Mouse (Mus musculus) kidney, embryonic 15.5 days (tissue): ENCODE data around the gene Rgs16. TPM values are rescaled to one million over a fixed set of nuclear protein-coding genes. Genes with fewer than 3 reads are reported as not detected.
"Not testable (repeated sequence)": the region's sequence is repeated elsewhere in the genome, so short reads cannot be mapped to it uniquely, and the experiment has no call there.

Experiments used
- ATAC-seq: fragments of 200-750 bp; cut with Nextera tagmentation; replicated peaks from 2 replicates; pipeline ENCODE4 v1.8.0; 2017; ENCODE audit warnings: moderate TSS enrichment; ENCODE audit not compliant: low FRiP score
- H3K27ac ChIP-seq: fragments of 300-500 bp; sonication (generic); 2 replicates; pipeline ENCODE4 v1.5.1; 2015; ENCODE audit warnings: mild to moderate bottlenecking, inconsistent platforms
- H3K27me3 ChIP-seq: fragments of 300-500 bp; sonication (generic); 2 replicates; pipeline ENCODE4 v1.6.1; 2015; ENCODE audit warnings: inconsistent platforms
- H3K36me3 ChIP-seq: fragments of 300-500 bp; sonication (generic); 2 replicates; pipeline ENCODE4 v1.6.1; 2015; ENCODE audit warnings: inconsistent platforms
- H3K4me1 ChIP-seq: fragments of 300-500 bp; sonication (generic); 2 replicates; pipeline ENCODE4 v1.6.1; 2015; ENCODE audit warnings: inconsistent platforms
- H3K4me2 ChIP-seq: fragments of 300-500 bp; sonication (generic); 2 replicates; pipeline ENCODE4 v1.6.1; 2015; ENCODE audit warnings: moderate library complexity, mild to moderate bottlenecking, inconsistent platforms
- H3K4me3 ChIP-seq: fragments of 300-500 bp; sonication (generic); replicated peaks from 2 replicates; pipeline ENCODE4 v1.5.1; 2015; ENCODE audit warnings: mild to moderate bottlenecking, inconsistent platforms
- H3K9ac ChIP-seq: fragments of 300-500 bp; sonication (generic); 2 replicates; pipeline ENCODE4 v1.6.1; 2015; ENCODE audit warnings: mild to moderate bottlenecking, inconsistent platforms
- H3K9me3 ChIP-seq: fragments of 300-500 bp; sonication (generic); replicated peaks from 2 replicates; pipeline ENCODE4 v1.6.1; 2016; ENCODE audit warnings: inconsistent platforms
- WGBS: fragments of 180-500 bp; shearing (Covaris S2); methylation state at CpG from one replicate; pipeline ENCODE4 v1.1.7; 2015; ENCODE audit warnings: mixed read lengths; 5-methylcytosine and 5-hydroxymethylcytosine counted together
- polyA plus RNA-seq: library from polyadenylated mRNA; unstranded; fragments of >200 nt; fragmentation: Nextera tagmentation; extraction: Ambion mirVana; gene quantifications from 2 replicates; pipeline ENCODE4 v1.2.1, GENCODE M21; 2015

Rgs16 gene
- polyA plus RNA-seq, 1 experiment from 2014 or later: 4.9 TPM

DNA sequence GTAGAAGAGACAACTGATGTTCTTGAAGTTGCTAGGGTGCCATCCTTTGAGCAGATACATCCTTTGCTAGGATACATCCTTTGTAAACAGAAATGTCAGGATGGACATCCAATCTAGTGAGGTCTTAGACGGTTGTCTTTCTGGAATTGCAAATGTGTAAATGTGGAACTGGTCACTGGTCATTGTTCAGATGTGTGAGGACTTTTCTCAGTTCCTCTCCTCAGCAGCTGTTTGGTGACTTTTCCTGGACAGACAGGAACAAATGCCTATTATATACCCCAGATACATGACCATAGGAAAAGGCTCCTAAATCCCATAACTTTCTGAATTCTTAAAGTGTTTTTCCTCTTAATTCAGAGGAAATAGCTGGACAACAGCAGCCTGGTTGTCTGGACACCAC is 27.1 kb downstream of the Rgs16 start:
- H3K4me1 ChIP-seq: no peaks in the 10 kb centered on the region

DNA sequence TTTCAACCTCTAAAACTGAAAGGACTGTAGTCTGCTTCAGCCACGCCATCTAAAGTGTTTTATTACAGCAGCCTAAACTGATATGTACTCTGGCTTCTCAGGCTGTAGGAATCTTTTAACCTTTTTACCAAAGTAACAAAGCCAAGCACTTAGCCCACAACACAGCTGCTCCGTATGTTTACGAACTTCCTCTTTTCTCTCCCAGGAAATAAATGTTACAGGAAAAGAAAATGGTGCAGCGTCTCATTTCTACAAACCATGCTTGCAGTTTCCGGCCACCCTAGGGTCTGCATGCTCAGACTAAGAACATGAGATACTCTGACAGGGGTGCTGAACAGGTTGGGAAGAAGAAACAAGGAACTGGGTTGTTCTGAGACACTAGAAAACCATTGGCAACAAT is 28.3 kb downstream of the Rgs16 start:
- Histone ChIP-seq H3K27ac (no peak overlapping the region), H3K4me3 (no peak overlapping the region), H3K27me3 (no peaks in the 10 kb centered on the region), H3K4me1 (no peaks in the 10 kb centered on the region), H3K9me3 (no peaks in the 10 kb centered on the region), H3K36me3 (no peaks in the 10 kb centered on the region), H3K4me2 (no peak overlapping the region), H3K9ac (no peak overlapping the region)
- no peak for ATAC-seq
- 75% methylated on average over 5 of the region's 5 CpGs for WGBS

More for the DNA sequence above, 27.1 kb downstream of the Rgs16 start:
- Histone ChIP-seq H3K9me3 (no peaks in the 10 kb centered on the region), H3K27me3 (no peaks in the 10 kb centered on the region), H3K36me3 (no peaks in the 10 kb centered on the region), H3K9ac (no peak overlapping the region), H3K4me2 (no peak overlapping the region), H3K4me3 (no peak overlapping the region), H3K27ac (no peak overlapping the region)
- WGBS: 94% methylated on average over 1 of the region's 1 CpGs
- no peak for ATAC-seq

DNA sequence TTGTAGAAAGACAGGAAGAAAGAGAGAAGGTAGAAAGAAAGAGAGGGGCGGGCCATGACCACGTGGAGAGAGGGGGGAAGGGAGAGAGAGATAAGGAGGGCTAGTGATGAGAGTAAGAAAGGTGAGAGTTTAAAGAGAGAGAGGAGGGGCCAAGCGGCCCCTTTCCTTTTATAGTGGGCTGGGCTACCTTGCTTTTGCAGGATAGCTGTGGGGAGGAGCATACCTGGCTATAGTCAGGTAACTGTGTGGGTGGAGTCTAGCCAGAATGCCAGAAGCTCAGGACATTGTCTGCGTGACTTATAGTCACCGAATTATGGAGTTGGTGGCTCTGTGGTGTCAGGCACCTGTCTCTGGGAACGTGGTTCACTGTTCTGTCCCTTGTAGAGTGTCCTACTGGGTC is 29.4 kb downstream of the Rgs16 start:
- H3K9ac ChIP-seq, H3K4me3 ChIP-seq, H3K36me3 ChIP-seq, H3K4me1 ChIP-seq, H3K4me2 ChIP-seq, H3K9me3 ChIP-seq, H3K27me3 ChIP-seq, ATAC-seq, H3K27ac ChIP-seq: not testable (repeated sequence)
- 75% methylated on average over 6 of the region's 6 CpGs for WGBS

DNA sequence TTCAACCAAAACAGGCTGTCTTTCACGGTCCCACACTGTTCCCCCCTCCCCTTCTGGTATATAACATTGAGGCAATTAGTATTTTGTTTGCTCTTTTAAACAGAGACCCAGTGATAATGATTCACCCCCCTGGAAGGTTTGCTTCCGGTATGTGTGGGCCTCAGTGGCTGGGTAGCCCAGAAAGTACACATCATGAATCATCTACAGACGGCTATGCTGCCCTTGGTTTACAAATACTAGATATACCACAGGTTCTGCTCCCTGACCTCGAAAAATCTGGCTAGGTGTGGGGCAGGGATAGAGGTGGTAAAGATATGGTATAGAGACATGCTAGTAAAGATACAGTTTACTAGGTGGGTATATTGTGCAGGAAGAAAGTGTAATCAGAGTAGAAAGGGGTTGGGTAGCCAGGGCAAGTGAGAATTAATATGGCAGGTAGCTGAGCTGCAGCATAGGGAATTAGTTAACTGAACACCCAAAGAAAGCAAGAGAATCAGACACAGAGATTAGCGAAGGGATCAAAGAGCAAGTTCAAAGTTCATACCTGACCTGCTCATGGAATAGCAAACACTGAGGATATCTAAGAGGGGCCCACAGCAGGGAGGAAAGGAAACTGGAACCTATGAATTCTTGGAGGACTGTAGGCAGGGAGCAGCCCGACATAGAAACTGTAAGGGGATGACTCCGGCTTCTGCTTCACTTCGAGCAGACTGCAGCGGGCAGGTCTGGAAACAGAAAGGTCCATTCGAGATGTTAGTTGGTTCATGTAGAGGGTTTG is 30.0 kb downstream of the Rgs16 start:
- no peak overlapping the region for H3K27ac ChIP-seq
- no peaks in the 10 kb centered on the region for H3K9me3 ChIP-seq
- 76% methylated on average over 10 of the region's 10 CpGs for WGBS
- no peaks in the 10 kb centered on the region for H3K27me3 ChIP-seq
- no peak overlapping the region for H3K4me2 ChIP-seq
- H3K4me3 ChIP-seq: no peak overlapping the region
- no peak for ATAC-seq
- H3K4me1 ChIP-seq: no peaks in the 10 kb centered on the region
- no peak overlapping the region for H3K9ac ChIP-seq
- H3K36me3 ChIP-seq: no peaks in the 10 kb centered on the region

DNA sequence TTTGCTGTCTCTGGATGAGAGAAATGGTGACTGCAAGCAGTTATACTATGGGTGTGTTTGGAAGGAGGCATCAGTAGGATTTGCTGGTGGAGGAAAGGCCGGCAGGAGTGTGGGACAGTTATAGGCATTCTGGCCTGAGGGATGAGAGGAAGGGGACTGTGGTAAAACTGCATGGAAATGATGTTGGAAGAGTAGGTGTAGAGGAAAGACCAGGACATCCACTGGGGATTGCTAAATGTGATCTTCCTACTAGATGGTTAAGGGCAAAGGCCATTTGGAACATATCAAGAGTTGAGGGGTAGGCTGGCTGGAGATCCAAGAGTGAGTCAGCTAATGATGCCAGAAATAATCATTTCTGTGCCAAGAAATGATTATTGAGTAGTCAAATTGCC is 30.6 kb downstream of the Rgs16 start:
- H3K36me3 ChIP-seq: no peaks in the 10 kb centered on the region
- ATAC-seq: no peak
- H3K27ac ChIP-seq: no peak overlapping the region

DNA sequence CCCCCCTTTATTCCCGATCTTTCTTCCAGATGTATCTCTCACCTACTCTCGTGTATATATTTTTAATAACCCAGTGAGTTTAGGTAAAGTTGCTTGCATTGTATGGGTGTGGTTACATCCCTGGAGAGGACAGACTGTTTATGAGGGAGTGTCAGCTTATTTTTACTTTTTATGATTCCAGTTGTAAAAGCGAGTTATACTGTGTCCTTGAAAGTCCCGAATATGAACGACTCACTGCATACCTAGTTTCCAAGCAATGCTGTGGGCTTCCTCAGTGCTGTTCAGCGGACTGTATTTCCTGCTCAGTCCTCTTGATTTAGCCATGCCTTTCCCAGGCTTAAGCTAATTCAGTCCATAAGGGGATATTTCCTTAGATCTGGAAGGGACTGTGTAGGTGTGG is 35.0 kb downstream of the Rgs16 start:
- no peak for ATAC-seq
- Histone ChIP-seq H3K36me3 (no peaks in the 10 kb centered on the region), H3K4me2 (no peak overlapping the region), H3K4me3 (no peak overlapping the region), H3K9ac (no peak overlapping the region), H3K4me1 (no peaks in the 10 kb centered on the region), H3K27ac (no peak overlapping the region), H3K27me3 (no peaks in the 10 kb centered on the region), H3K9me3 (no peaks in the 10 kb centered on the region)
- WGBS: 72% methylated on average over 6 of the region's 6 CpGs

More for the DNA sequence above, 30.6 kb downstream of the Rgs16 start:
- WGBS: 91% methylated on average over 1 of the region's 1 CpGs
- Histone ChIP-seq H3K4me1 (no peaks in the 10 kb centered on the region), H3K27me3 (no peaks in the 10 kb centered on the region), H3K4me3 (no peak overlapping the region), H3K4me2 (no peak overlapping the region), H3K9ac (no peak overlapping the region), H3K9me3 (no peaks in the 10 kb centered on the region)

DNA sequence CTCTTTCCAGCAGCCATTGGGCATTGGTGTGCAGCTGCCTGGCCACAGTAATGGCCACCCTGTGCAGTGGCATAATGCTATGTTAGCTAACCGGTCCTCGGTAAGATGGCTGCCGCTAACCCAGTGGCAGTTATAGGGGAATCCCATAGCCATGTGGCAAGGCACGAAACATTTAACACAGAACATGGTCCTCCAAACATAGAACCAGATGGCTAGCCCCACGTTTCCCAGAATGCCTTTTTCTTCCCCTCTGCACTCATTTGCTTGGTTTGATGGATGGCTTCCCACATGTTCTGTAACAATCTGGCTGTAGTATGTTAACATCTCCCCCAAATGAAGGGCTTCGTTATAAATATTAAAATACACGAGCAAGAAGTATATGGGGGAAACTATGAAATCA is 36.1 kb downstream of the Rgs16 start:
- Histone ChIP-seq H3K27me3 (no peaks in the 10 kb centered on the region), H3K9me3 (no peaks in the 10 kb centered on the region), H3K4me1 (no peaks in the 10 kb centered on the region), H3K9ac (no peak overlapping the region), H3K36me3 (no peaks in the 10 kb centered on the region), H3K4me2 (no peak overlapping the region), H3K27ac (no peak overlapping the region), H3K4me3 (no peak overlapping the region)
- ATAC-seq: no peak
- 89% methylated on average over 7 of the region's 7 CpGs for WGBS

DNA sequence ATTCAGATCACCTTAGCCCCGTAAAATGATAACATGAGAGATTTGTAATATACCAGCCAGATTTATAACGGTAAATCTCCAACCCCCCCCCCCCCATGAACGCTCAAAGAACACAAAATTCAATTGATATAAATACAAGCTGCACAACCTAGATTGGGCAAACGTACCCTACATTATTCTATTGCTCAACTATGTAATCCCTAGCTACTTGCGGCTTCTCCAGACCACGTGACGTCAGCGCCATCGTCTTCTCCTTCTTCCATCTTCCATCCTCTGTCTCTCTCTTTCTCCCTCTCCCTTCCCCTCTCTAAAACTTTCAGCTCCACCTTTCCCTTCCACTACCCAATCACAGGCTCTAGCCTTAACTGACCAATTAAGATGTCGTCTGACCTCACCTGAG is 38.1 kb downstream of the Rgs16 start:
- Histone ChIP-seq H3K9me3 (no peaks in the 10 kb centered on the region), H3K4me2 (no peak overlapping the region), H3K4me3 (no peak overlapping the region), H3K9ac (no peak overlapping the region), H3K4me1 (no peaks in the 10 kb centered on the region), H3K27ac (no peak overlapping the region), H3K36me3 (no peaks in the 10 kb centered on the region), H3K27me3 (no peaks in the 10 kb centered on the region)
- 88% methylated on average over 10 of the region's 10 CpGs for WGBS
- no peak for ATAC-seq

DNA sequence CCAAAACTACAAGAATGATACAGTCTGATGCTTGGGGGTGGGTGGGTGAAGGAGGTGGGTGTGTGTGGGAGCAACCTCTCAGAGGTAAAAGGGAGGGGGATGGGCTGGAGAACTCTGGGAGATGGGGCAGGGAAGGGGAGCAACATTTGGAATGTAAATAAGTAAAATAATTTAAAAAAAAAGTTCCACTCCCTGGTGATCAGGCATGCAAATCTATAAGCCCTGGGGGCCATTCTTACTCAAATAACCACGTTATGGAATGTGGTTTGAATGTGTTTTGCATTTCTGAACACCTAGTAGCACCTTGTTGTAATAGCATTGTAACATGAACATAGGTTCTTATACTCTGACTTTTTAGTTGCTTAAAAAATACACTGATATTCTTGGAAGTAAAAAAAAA is 43.2 kb downstream of the Rgs16 start:
- Histone ChIP-seq H3K36me3 (no peaks in the 10 kb centered on the region), H3K9me3 (0 out of 2 replicates have a peak, but pooled peaks cover 2% of the 10 kb centered on the region), H3K27ac (no peak overlapping the region), H3K9ac (no peak overlapping the region), H3K27me3 (no peaks in the 10 kb centered on the region), H3K4me3 (no peak overlapping the region), H3K4me1 (no peaks in the 10 kb centered on the region), H3K4me2 (no peak overlapping the region)
- ATAC-seq: no peak
- WGBS: 40% methylated on average over 1 of the region's 1 CpGs

DNA sequence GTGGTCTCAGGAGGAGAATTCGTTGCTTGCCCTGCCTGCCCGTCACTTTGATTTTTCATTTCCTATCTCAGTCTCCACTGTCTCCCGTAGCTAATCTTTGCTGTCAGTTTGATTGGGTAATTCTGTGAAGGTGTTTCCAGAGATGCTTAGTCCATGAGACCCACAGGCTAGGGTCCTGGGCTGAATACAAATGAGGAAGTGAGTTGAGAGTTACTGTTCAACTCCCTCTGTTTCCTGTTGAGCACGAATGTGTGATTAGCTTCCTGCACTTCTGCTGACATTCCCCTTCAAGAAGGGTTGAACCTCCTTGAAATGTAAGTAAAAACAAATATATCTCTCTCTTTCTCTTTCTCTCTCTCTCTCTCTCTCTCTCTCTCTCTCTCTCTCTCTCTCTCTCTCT is 45.5 kb downstream of the Rgs16 start:
- Histone ChIP-seq H3K4me2 (no peak overlapping the region), H3K9me3 (0 out of 2 replicates have a peak, but pooled peaks cover 2% of the 10 kb centered on the region), H3K4me3 (no peak overlapping the region), H3K36me3 (no peaks in the 10 kb centered on the region), H3K27ac (no peak overlapping the region), H3K27me3 (no peaks in the 10 kb centered on the region), H3K4me1 (no peaks in the 10 kb centered on the region), H3K9ac (no peak overlapping the region)
- 61% methylated on average over 4 of the region's 4 CpGs for WGBS
- ATAC-seq: no peak

DNA sequence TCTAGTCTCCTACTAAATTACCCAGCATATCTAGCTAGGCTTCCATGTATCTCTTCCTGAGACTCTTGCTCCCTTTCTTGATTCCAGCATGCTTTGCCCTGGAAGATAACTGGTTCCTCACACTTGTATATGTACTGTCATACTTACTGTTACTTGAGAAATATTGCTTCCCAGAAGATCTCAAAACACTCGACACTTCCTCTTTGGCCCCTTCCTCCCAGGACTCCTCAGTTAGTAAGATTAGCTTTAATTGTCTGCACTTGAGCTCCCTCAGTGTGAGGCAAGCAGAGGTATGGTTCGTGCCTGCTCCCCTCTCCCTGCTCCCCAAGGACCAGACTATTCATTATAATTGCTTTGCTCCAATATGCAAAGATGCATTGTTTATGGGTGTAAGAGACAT is 50.6 kb downstream of the Rgs16 start:
- no peak for ATAC-seq
- H3K27ac ChIP-seq: no peak overlapping the region
- no peak overlapping the region for H3K4me3 ChIP-seq
- no peaks in the 10 kb centered on the region for H3K9me3 ChIP-seq
- H3K27me3 ChIP-seq: no peaks in the 10 kb centered on the region
- 59% methylated on average over 2 of the region's 2 CpGs for WGBS
- no peak overlapping the region for H3K9ac ChIP-seq
- H3K4me1 ChIP-seq: no peaks in the 10 kb centered on the region
- H3K4me2 ChIP-seq: no peak overlapping the region
- H3K36me3 ChIP-seq: no peaks in the 10 kb centered on the region

DNA sequence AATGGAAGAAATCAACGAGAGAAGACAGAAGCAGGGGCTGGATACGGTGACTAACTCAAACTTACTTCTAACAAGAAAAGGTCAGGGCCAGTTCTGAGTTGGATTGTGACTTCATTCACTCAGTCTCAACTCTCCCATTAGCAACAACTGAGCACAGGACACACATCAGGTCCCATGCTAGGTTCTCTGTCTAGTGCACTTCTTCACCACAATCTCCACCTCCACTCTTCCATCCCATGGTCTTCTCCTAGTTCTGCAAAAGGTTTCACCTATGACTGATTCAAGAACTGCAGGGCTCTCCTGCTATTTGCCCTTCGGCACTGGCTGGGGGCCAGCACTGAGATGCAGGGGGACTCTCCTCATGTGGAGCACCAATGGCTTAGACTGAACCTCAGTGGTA is 54.1 kb downstream of the Rgs16 start:
- no peaks in the 10 kb centered on the region for H3K4me1 ChIP-seq
- no peak for ATAC-seq
- H3K4me3 ChIP-seq: no peak overlapping the region
- no peak overlapping the region for H3K9ac ChIP-seq
- no peaks in the 10 kb centered on the region for H3K36me3 ChIP-seq
- 52% methylated on average over 3 of the region's 3 CpGs for WGBS
- no peaks in the 10 kb centered on the region for H3K9me3 ChIP-seq
- no peak overlapping the region for H3K27ac ChIP-seq
- no peak overlapping the region for H3K4me2 ChIP-seq
- no peaks in the 10 kb centered on the region for H3K27me3 ChIP-seq
